Mouse (Mus musculus) E14TG2a.4 (cell line): ENCODE measurements around the gene Chrm3.

ENCODE experiments used
- CTCF ChIP-seq: conservative IDR thresholded peaks from 2 replicates; pipeline ENCODE4 v1.5.1; 2014; ENCODE audit warnings: low read length
- NANOG ChIP-seq: IDR thresholded peaks from 2 replicates; pipeline ENCODE4 v1.6.1; 2014; ENCODE audit warnings: borderline replicate concordance, low read length, mixed read lengths
- POU5F1 ChIP-seq: IDR thresholded peaks from 2 replicates; pipeline ENCODE4 v1.6.1; 2014; ENCODE audit warnings: low read length, borderline replicate concordance

- TF ChIP-seq CTCF (no peak), POU5F1 (no peak), NANOG (no peak)
Observed at GRCm38 (mm10) chr13:9866161-9866560, 494.5 kb downstream of the Chrm3 start.
